Mouse (Mus musculus): ENCODE measurements at regions not wholly inside any gene's neighbourhood (a gene's known extent, or its start where the extent isn't known, plus 50 kb on each side); places are given as distances from the start of the nearest gene placed in this dataset.

DNA sequence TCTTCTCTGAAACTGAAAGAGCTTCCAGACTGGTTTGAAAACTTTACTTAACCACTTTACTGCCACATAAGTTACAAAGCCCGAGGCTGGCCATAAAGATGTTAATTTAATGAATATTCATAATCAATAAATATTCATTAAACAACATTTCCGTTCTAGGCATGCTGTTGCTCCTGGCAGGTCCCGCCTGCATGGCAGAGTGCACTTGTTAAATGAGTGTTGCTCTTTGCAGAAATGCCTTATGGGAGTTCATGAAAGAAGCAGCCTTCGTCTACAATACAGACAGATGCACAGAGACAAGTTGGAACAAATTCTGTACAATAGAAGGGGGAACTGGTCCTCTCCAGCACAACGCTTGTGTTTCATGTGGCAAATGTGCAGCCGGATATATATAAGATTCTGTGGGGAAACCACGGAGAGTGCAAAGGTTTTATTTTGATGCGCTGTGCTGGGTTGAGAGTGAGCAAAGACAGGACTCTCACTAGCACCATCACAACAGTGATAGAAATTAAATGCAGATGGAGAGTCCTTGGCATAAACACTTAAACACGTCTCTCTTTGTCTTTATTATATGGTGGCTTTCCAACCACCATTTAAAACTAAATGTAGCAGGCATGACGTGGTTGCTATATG lies 1034.2 kb downstream of the Ttll7 start:
- TF ChIP-seq EP300 (IDR thresholded peaks at IDR 0.05; ENCODE audit: insufficient read depth, low read depth, low read length): no peak
- no peak for TF ChIP-seq CTCF (IDR thresholded peaks at IDR 0.05; ENCODE audit: low read depth, low read length)
- TF ChIP-seq POLR2A (IDR thresholded peaks at IDR 0.05; ENCODE audit: insufficient read depth, low read length): no peak

Data from ES-Bruce4 (cell line).